Mouse (Mus musculus) CD8-positive naive resting alpha-beta T cell, adult 57 days (primary cell): ENCODE data around the gene Gm14692. TPM values are rescaled to one million over a fixed set of nuclear protein-coding genes. Genes with fewer than 3 reads are reported as not detected.

Experiments used
- total RNA-seq: library from RNA; stranded (reverse); gene quantifications from one replicate; pipeline ENCODE4 v1.2.4, GENCODE M21; 2023

Gene Gm14692
- total RNA-seq, result not detected

GRCm38 (mm10) chrX:67695398-67695797 lies at the start of gene Gm14692:
Gene Gm14692 (plus strand): TSS chrX:67695698.

GRCm38 (mm10) chrX:67693462-67693861 lies 2.0 kb upstream of the Gm14692 start, which contains the start of gene Gm1140:
Gene Gm1140 (minus strand): TSS chrX:67693562.

Other genes with a start within 250 kb of the Gm14692 start
- not detected for gene Gm1140, start 2.1 kb upstream of the Gm14692 start, total RNA-seq
- not detected for gene 4933436I01Rik, start 225.8 kb downstream of the Gm14692 start, total RNA-seq